Mouse (Mus musculus) inflammation-experienced regulatory T-cells, adult 6 months (primary cell): ENCODE measurements around the gene Slc7a9. TPM values are rescaled to one million over a fixed set of nuclear protein-coding genes. Genes with fewer than 3 reads are reported as not detected.

Experiments
- polyA plus RNA-seq, 3 experiments: library from polyadenylated mRNA; unstranded; fragments of 100-300 nt; shearing (Covaris generic); gene quantifications; one replicate each; pipeline ENCODE4 v1.2.1; 2017

Slc7a9 gene
- polyA plus RNA-seq, 3 experiments from 2014 or later, result not detected

Other genes starting within 250 kb of the Slc7a9 start
- gene Lrp3, start 233.3 kb upstream of the Slc7a9 start, polyA plus RNA-seq, result 1 to 10 TPM in 2 of 3 experiments, not detected in 1; 1.2 to 4.8 TPM
- 10 to 100 TPM; 13.3 to 22.7 (median 21.2) TPM for gene Gpatch1, start 130.4 kb upstream of the Slc7a9 start, polyA plus RNA-seq
- under 1 TPM; 0.26 to 0.51 (median 0.47) TPM for gene Rhpn2, start 114.6 kb upstream of the Slc7a9 start, polyA plus RNA-seq
- gene Faap24, start 52.0 kb upstream of the Slc7a9 start, polyA plus RNA-seq, result 10 to 100 TPM; 32.3 to 41.3 (median 34.6) TPM
- 10 to 100 TPM; 10.6 to 22.9 (median 17.3) TPM for gene Cep89, start 51.8 kb upstream of the Slc7a9 start, polyA plus RNA-seq
- gene Tdrd12, start 88.9 kb downstream of the Slc7a9 start, polyA plus RNA-seq, result not detected
- gene Nudt19, start 107.5 kb downstream of the Slc7a9 start, polyA plus RNA-seq, result 10 to 100 TPM; 48.7 to 54.7 (median 50.4) TPM
- gene Rgs9bp, start 136.8 kb downstream of the Slc7a9 start, polyA plus RNA-seq, result not detected
- 10 to 100 TPM; 44.9 to 51.8 (median 50.5) TPM for gene Ankrd27, start 137.4 kb downstream of the Slc7a9 start, polyA plus RNA-seq
- 10 to 100 TPM; 64.1 to 81.9 (median 67.9) TPM for gene Pdcd5, start 198.7 kb downstream of the Slc7a9 start, polyA plus RNA-seq